Mouse (Mus musculus) kidney, postnatal 0 days (tissue): ENCODE data around the gene Cby3. TPM values are rescaled to one million over a fixed set of nuclear protein-coding genes. Genes with fewer than 3 reads are reported as not detected.
"Not testable (repeated sequence)": the region's sequence is repeated elsewhere in the genome, so short reads cannot be mapped to it uniquely, and the experiment has no call there.

Experiments used
- ATAC-seq: fragments of 200-750 bp; cut with Nextera tagmentation; replicated peaks from 2 replicates; pipeline ENCODE4 v1.8.0; 2017; ENCODE audit warnings: low read depth, moderate number of reproducible peaks, moderate TSS enrichment, moderate library complexity; ENCODE audit not compliant: low FRiP score
- DNase-seq: peaks from one replicate; pipeline ENCODE4 v3.0.0-alpha.2; 2016; ENCODE audit warnings: low spot score
- H3K27ac ChIP-seq: fragments of 300-500 bp; sonication (generic); 2 replicates; pipeline ENCODE4 v1.5.1; 2014; ENCODE audit warnings: mild to moderate bottlenecking
- H3K27me3 ChIP-seq: fragments of 300-500 bp; sonication (generic); 2 replicates; pipeline ENCODE4 v1.6.1; 2014; ENCODE audit warnings: low read length, mixed read lengths; ENCODE audit not compliant: insufficient read depth
- H3K36me3 ChIP-seq: fragments of 300-500 bp; sonication (generic); 2 replicates; pipeline ENCODE4 v1.6.1; 2014; ENCODE audit warnings: low read length, mixed read lengths; ENCODE audit not compliant: insufficient read depth
- H3K4me1 ChIP-seq: fragments of 300-500 bp; sonication (generic); replicated peaks from 2 replicates; pipeline ENCODE4 v1.6.1; 2014; ENCODE audit warnings: antibody characterized with exemption, low read length, mixed read lengths; ENCODE audit not compliant: insufficient read depth
- H3K4me2 ChIP-seq: fragments of 300-500 bp; sonication (generic); 2 replicates; pipeline ENCODE4 v1.6.1; 2014; ENCODE audit warnings: mild to moderate bottlenecking, low read length, moderate library complexity, mixed read lengths
- H3K4me3 ChIP-seq: fragments of 300-500 bp; sonication (generic); replicated peaks from 2 replicates; pipeline ENCODE4 v1.5.1; 2014; ENCODE audit warnings: low read depth, low read length
- H3K9ac ChIP-seq: fragments of 300-500 bp; sonication (generic); 2 replicates; pipeline ENCODE4 v1.6.1; 2014; ENCODE audit warnings: low read depth, low read length
- H3K9me3 ChIP-seq: fragments of 300-500 bp; sonication (generic); replicated peaks from 2 replicates; pipeline ENCODE4 v1.6.1; 2016; ENCODE audit warnings: low read length, inconsistent platforms, mixed read lengths
- CTCF ChIP-seq: IDR thresholded peaks from 2 replicates; pipeline ENCODE4 v1.5.1; 2016; ENCODE audit warnings: antibody characterized with exemption, low read depth, mild to moderate bottlenecking, moderate library complexity
- WGBS: fragments of 180-500 bp; shearing (Covaris S2); extraction: QIAGEN DNeasy Blood & Tissue Kit; methylation state at CpG from one replicate; pipeline ENCODE4 v1.1.7; 2014; 5-methylcytosine and 5-hydroxymethylcytosine counted together
- polyA plus RNA-seq: library from polyadenylated mRNA; unstranded; fragments of >200 nt; fragmentation: Nextera tagmentation; extraction: Ambion mirVana; gene quantifications from 2 replicates; pipeline ENCODE4 v1.2.1, GENCODE M21; 2015

Cby3 gene
- polyA plus RNA-seq, 1 experiment from 2014 or later = 1.4 TPM

GRCm38 (mm10) chr11:50355395-50355794, 1.1 kb downstream of the Cby3 start:
- H3K4me1 ChIP-seq = no peaks in the 10 kb centered on the region
- H3K4me2 ChIP-seq = no peak overlapping the region
- no peak overlapping the region for H3K4me3 ChIP-seq
- TF ChIP-seq CTCF = no peak
- no peaks in the 10 kb centered on the region for H3K36me3 ChIP-seq
- ATAC-seq (no peak), DNase-seq (no peak)
- 67% methylated on average over 1 of the region's 1 CpGs for WGBS
- no peak overlapping the region for H3K9ac ChIP-seq
- peak overlapping the region; percentile 89 for H3K27ac ChIP-seq
- H3K27me3 ChIP-seq = no peaks in the 10 kb centered on the region
- H3K9me3 ChIP-seq = no peaks in the 10 kb centered on the region

GRCm38 (mm10) chr11:50358950-50359861, 4.9 kb downstream of the Cby3 start:
- 0 out of 2 replicates have a peak, but pooled peaks have one; percentile 5 for TF ChIP-seq CTCF
- peak; percentile 64 for ATAC-seq
- Histone ChIP-seq H3K27me3 (no peaks in the 10 kb centered on the region), H3K36me3 (no peaks in the 10 kb centered on the region), H3K4me3 (peak overlapping the region; percentile 56), H3K4me1 (no peaks in the 10 kb centered on the region), H3K9ac (peak overlapping the region; percentile 72), H3K27ac (peak overlapping the region; percentile 75), H3K9me3 (no peaks in the 10 kb centered on the region), H3K4me2 (peak overlapping the region; percentile 94)
- 2% methylated on average over 74 of the region's 74 CpGs for WGBS
- peak; percentile 77 for DNase-seq

DNA sequence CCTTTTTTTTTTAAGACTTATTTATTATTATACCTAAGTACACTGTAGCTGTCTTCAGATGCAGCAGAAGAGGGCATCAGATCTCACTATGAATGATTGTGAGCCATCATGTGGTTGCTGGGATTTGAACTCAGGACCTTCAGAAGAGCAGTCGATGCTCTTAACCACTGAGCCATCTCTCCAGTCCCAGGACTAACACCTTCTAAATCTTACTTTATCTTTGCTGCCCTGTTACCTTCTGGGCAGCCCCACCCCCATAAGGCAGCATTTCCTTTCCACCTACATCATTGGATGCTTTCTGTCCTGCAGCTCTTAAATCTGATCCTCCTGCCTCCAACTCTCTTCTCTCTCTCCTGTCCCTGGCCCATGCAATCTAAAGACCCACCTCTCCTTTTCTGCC, 7.0 kb downstream of the Cby3 start:
- not testable (repeated sequence) for H3K4me2 ChIP-seq, DNase-seq, H3K4me1 ChIP-seq, H3K9me3 ChIP-seq, H3K9ac ChIP-seq, ATAC-seq, H3K27me3 ChIP-seq, H3K4me3 ChIP-seq, H3K36me3 ChIP-seq, H3K27ac ChIP-seq
- 80% methylated on average over 1 of the region's 1 CpGs for WGBS

DNA sequence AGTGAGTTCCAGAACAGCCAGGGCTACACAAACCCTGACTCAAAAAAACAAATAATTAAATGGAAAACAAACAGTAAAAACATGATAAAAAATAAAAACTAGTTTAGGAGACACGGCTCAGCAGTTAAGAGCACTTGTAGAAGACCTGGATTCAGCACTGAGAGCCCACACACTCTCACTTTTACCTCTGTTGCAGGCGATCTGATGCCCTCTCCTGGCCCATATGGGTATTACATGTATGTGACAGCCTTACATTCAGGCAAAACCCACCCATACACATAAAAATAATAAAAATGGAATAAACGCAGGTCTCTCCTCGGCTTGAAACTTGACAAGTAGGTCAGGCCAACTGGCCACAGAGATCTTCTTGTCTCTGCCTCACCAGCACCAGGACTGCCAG, 10.3 kb downstream of the Cby3 start:
- no peaks in the 10 kb centered on the region for H3K9me3 ChIP-seq
- H3K4me2 ChIP-seq = no peak overlapping the region
- no peak overlapping the region for H3K4me3 ChIP-seq
- no peaks in the 10 kb centered on the region for H3K36me3 ChIP-seq
- no peaks in the 10 kb centered on the region for H3K27me3 ChIP-seq
- WGBS = 5% methylated on average over 4 of the region's 4 CpGs
- DNase-seq = peak; percentile 89
- H3K4me1 ChIP-seq = no peaks in the 10 kb centered on the region
- H3K9ac ChIP-seq = no peak overlapping the region
- H3K27ac ChIP-seq = no peak overlapping the region
- peak; percentile 91 for TF ChIP-seq CTCF
- no peak for ATAC-seq

DNA sequence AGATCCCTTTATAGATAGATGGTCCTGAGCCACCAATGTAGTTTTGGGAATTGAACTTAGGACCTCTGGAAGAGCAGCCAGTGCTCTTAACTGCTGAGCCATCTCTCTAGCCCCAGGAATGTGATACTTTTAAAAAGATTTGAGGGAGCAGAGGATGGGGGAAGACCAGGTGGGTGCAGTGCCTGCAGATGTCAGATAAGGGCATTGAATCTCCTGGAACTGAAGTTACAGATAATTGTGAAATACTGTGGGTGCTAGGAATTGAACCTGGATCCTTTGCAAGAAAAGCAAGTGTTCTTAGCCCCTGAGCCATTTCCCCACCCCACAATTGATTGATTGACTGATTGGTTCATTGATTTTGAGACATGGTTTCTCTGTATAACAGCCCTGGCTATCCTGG, 11.1 kb downstream of the Cby3 start:
- Histone ChIP-seq H3K9me3 (no peaks in the 10 kb centered on the region), H3K9ac (no peak overlapping the region), H3K4me3 (no peak overlapping the region), H3K4me2 (no peak overlapping the region), H3K4me1 (no peaks in the 10 kb centered on the region), H3K27me3 (no peaks in the 10 kb centered on the region), H3K36me3 (no peaks in the 10 kb centered on the region), H3K27ac (no peak overlapping the region)
- ATAC-seq (no peak), DNase-seq (no peak)
- TF ChIP-seq CTCF = no peak

- no peaks in the 10 kb centered on the region for H3K4me1 ChIP-seq
- no peaks in the 10 kb centered on the region for H3K36me3 ChIP-seq
- H3K27me3 ChIP-seq = no peaks in the 10 kb centered on the region
- H3K4me2 ChIP-seq = no peak overlapping the region
- H3K9me3 ChIP-seq = no peaks in the 10 kb centered on the region
- no peak for TF ChIP-seq CTCF
- DNase-seq (no peak), ATAC-seq (no peak)
- H3K9ac ChIP-seq = no peak overlapping the region
- no peak overlapping the region for H3K4me3 ChIP-seq
- WGBS = 93% methylated on average over 9 of the region's 9 CpGs
- no peak overlapping the region for H3K27ac ChIP-seq
These were observed 13.3 kb downstream of the Cby3 start for GRCm38 (mm10) chr11:50367531-50367930.
